Mouse (Mus musculus): Measurements from ENCODE around the gene Ankrd36. TPM values are rescaled to one million over a fixed set of nuclear protein-coding genes. Genes with fewer than 3 reads are reported as not detected.
"Not testable (repeated sequence)": the region's sequence is repeated elsewhere in the genome, so short reads cannot be mapped to it uniquely, and the experiment has no call there.

Ankrd36 gene
- not detected for total RNA-seq (2022)

- no peak for DNase-seq (ENCODE audit: low spot score)
Observed at GRCm38 (mm10) chr11:5569474-5569873, at the start of gene Ankrd36. Gene Ankrd36 (plus strand): TSS chr11:5569684.

GRCm38 (mm10) chr11:5520412-5521265 is 48.8 kb upstream of the Ankrd36 start, which contains the start of gene Xbp1:
Gene Xbp1 (plus strand): TSS chr11:5520659.
- peak; percentile 100 for DNase-seq (ENCODE audit: low spot score)

- no peak for DNase-seq (ENCODE audit: low spot score)
Observed at GRCm38 (mm10) chr11:5521266-5521515, 48.3 kb upstream of the Ankrd36 start.

GRCm38 (mm10) chr11:5521516-5522291 is 47.8 kb upstream of the Ankrd36 start:
- DNase-seq (ENCODE audit: low spot score): peak; percentile 73

GRCm38 (mm10) chr11:5522798-5523415 is 46.6 kb upstream of the Ankrd36 start:
- no peak for DNase-seq (ENCODE audit: low spot score)

- DNase-seq (ENCODE audit: low spot score): no peak
Observed at GRCm38 (mm10) chr11:5525418-5525817, 44.1 kb upstream of the Ankrd36 start.

GRCm38 (mm10) chr11:5526573-5527439 is 42.7 kb upstream of the Ankrd36 start:
- DNase-seq (ENCODE audit: low spot score): no peak

- no peak for DNase-seq (ENCODE audit: low spot score)
Observed at GRCm38 (mm10) chr11:5527865-5528523, 41.5 kb upstream of the Ankrd36 start.

GRCm38 (mm10) chr11:5528841-5529240 is 40.6 kb upstream of the Ankrd36 start:
- no peak for DNase-seq (ENCODE audit: low spot score)

GRCm38 (mm10) chr11:5530172-5530571 is 39.3 kb upstream of the Ankrd36 start:
- no peak for DNase-seq (ENCODE audit: low spot score)

GRCm38 (mm10) chr11:5530717-5531116 is 38.8 kb upstream of the Ankrd36 start:
- DNase-seq (ENCODE audit: low spot score): no peak

- peak; percentile 31 for DNase-seq (ENCODE audit: low spot score)
Observed at GRCm38 (mm10) chr11:5533108-5533507, 36.4 kb upstream of the Ankrd36 start.

GRCm38 (mm10) chr11:5537454-5537853 is 32.0 kb upstream of the Ankrd36 start:
- DNase-seq (ENCODE audit: low spot score): not testable (repeated sequence)

GRCm38 (mm10) chr11:5540331-5540730 is 29.2 kb upstream of the Ankrd36 start:
- DNase-seq (ENCODE audit: low spot score): no peak

- DNase-seq (ENCODE audit: low spot score): no peak
Observed at GRCm38 (mm10) chr11:5541230-5541798, 28.2 kb upstream of the Ankrd36 start.

- peak; percentile 95 for DNase-seq (ENCODE audit: low spot score)
Observed at GRCm38 (mm10) chr11:5541799-5542481, 27.5 kb upstream of the Ankrd36 start, which contains the start of gene Ccdc117. Gene Ccdc117 (minus strand): TSS chr11:5542187.

- no peak for DNase-seq (ENCODE audit: low spot score)
Observed at GRCm38 (mm10) chr11:5542482-5543185, 26.9 kb upstream of the Ankrd36 start.

- no peak for DNase-seq (ENCODE audit: low spot score)
Observed at GRCm38 (mm10) chr11:5543281-5543680, 26.2 kb upstream of the Ankrd36 start.

GRCm38 (mm10) chr11:5544709-5545108 is 24.8 kb upstream of the Ankrd36 start:
- not testable (repeated sequence) for DNase-seq (ENCODE audit: low spot score)
